Mouse (Mus musculus) cerebellum, adult 2 months (tissue): Measurements from ENCODE around the gene Asz1.

Source experiments
- CTCF ChIP-seq: fragments of 200-500 bp; IDR thresholded peaks from 2 replicates; pipeline ENCODE4 v1.5.1; 2011; ENCODE audit warnings: low read depth, mild to moderate bottlenecking, control low read depth, low read length, moderate library complexity, borderline replicate concordance; ENCODE audit not compliant: insufficient read depth
- POLR2A ChIP-seq: fragments of 200-500 bp; IDR thresholded peaks from 2 replicates; pipeline ENCODE4 v1.6.1; 2011; ENCODE audit warnings: low read length, control low read depth, borderline replicate concordance; ENCODE audit not compliant: insufficient read depth

DNA sequence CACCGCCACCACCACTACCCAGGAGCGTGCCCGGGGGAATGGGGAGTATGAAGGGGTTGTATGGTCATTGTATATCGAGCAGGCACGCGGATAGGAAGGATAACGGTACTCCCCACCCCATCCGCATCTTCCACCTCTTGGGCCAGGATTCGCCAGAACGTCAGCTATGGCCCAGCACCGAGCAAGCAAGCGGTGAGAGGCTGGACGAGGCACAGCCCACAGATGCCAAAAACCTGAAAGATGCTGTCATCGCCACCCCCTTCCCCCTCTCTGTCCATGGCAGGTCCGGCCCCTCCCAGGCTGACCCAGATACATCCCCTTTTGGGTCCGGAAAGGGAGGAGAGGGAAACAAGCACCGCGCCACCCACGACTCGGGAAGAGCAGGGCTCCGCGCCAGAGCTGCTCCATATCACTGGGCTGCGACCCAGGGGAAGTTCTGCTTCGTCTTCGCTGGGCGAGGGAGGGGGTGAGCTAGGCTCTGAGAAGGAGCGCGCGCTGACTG lies 77.3 kb downstream of the Asz1 start:
- TF ChIP-seq CTCF (no peak), POLR2A (no peak)
